8 mouse cellular contexts compared by ENCODE assay signal in the genomic region with DNA sequence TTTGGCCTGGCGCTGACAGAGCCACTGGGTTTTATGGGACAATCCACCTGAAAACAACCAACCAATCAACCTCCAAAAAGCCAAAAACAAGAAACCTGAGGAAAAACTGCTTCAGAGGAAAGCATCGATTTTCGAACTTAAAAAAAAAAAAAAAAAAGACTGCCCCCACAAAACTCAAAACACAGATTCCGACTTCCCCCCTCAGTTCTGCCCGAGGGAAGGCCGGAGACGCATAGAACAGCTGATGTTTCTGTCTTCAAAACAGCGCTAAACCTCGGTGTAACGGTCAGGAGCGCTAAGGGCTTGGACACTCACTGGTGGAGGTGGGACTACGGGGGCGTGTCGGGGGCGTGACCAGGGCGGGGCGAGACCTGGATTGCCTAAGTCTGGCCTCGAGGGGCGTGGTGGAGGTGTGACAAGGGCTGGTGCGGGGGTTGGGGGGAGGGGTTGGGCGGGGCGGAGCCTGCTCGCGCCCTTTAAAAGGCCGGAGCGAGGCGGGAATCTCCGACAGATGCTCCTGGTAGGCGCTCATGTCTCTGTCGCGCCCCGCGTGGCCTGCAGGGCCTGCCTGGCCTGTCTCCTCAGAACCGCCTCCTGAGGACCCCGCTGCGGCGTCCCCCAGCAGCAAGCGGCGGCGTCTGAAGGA. TPM values are rescaled to one million over a fixed set of nuclear protein-coding genes. Genes with fewer than 3 reads are reported as not detected.
DNase-seq lines count a peak whose midpoint lies in the region; ATAC-seq and TF ChIP-seq lines count a peak whose summit lies in the region.

Gene Rad51ap2, plus strand, starts transcription at position 531 of the 646 bp plus-strand sequence.

- peak; percentile 97 for DNase-seq in cerebellum, adult 11-12 months
- DNase-seq in heart, postnatal 14 days: peak; percentile 82 to 83
- DNase-seq in layer of hippocampus, adult 11-12 months (ENCODE audit: low spot score): peak; percentile 84
- DNase-seq in thymus, adult 18-20 months: peak; percentile 21 to 23

- no peaks in the 10 kb centered on the region for H3K36me3 ChIP-seq in E14TG2a.4 (ENCODE audit: insufficient read depth, low read length)
- no peaks in the 10 kb centered on the region for H3K36me3 ChIP-seq in forebrain, embryonic 15.5 days
- no peaks in the 10 kb centered on the region for H3K36me3 ChIP-seq in liver, embryonic 16.5 days (ENCODE audit: control insufficient read depth, insufficient read depth)
- H3K36me3 ChIP-seq in neural tube, embryonic 14.5 days (ENCODE audit: control insufficient read depth, insufficient read depth, low read length): no peaks in the 10 kb centered on the region

- intact Hi-C loops in heart, postnatal 14 days (cut with DNase I): no loop called here

- under 1% methylated on average over 40 of the region's 40 CpGs for WGBS in forebrain, embryonic 15.5 days
- WGBS in liver, embryonic 16.5 days (ENCODE audit: insufficient replicate concordance): under 1% methylated on average over 39 of the region's 40 CpGs
- WGBS in neural tube, embryonic 14.5 days: 1% methylated on average over 36 of the region's 40 CpGs

- peak; percentile 99 for ATAC-seq in forebrain, embryonic 15.5 days (replicated peaks)
- peak; percentile 99 for ATAC-seq in liver, embryonic 16.5 days (ENCODE audit: low read depth)
- peak; percentile 100 for ATAC-seq in neural tube, embryonic 14.5 days (ENCODE audit: low read depth)

- peak within 1 kb of the TSS; percentile 64 for H3K9ac ChIP-seq in forebrain, embryonic 15.5 days (replicated peaks)
- no peak within 1 kb of the TSS for H3K9ac ChIP-seq in liver, embryonic 16.5 days (ENCODE audit: low read depth, low read length)
- H3K9ac ChIP-seq in neural tube, embryonic 14.5 days (replicated peaks; ENCODE audit: low read depth, low read length): peak within 1 kb of the TSS; percentile 34

- H3K4me1 ChIP-seq in E14TG2a.4 (replicated peaks; ENCODE audit: low read depth, low read length): peaks cover 8% of the 10 kb centered on the region; the same call in 1 of the 2 replicates
- H3K4me1 ChIP-seq in forebrain, embryonic 15.5 days: no peaks in the 10 kb centered on the region
- peaks cover 3% of the 10 kb centered on the region for H3K4me1 ChIP-seq in liver, embryonic 16.5 days (ENCODE audit: control insufficient read depth, low read depth, low read length)
- H3K4me1 ChIP-seq in neural tube, embryonic 14.5 days (ENCODE audit: control insufficient read depth, insufficient read depth, low read length): no peaks in the 10 kb centered on the region

- no peak for TF ChIP-seq CTCF in E14TG2a.4 (conservative IDR thresholded peaks at IDR 0.05; ENCODE audit: low read length)

- H3K4me2 ChIP-seq in forebrain, embryonic 15.5 days (replicated peaks): peak within 1 kb of the TSS; percentile 73
- peak within 1 kb of the TSS; percentile 61 for H3K4me2 ChIP-seq in liver, embryonic 16.5 days (ENCODE audit: low read depth, low read length)
- peak within 1 kb of the TSS; percentile 54 for H3K4me2 ChIP-seq in neural tube, embryonic 14.5 days (ENCODE audit: low read depth, low read length)

- H3K27ac ChIP-seq in forebrain, embryonic 15.5 days (replicated peaks): no peak within 1 kb of the TSS
- no peak within 1 kb of the TSS for H3K27ac ChIP-seq in liver, embryonic 16.5 days (ENCODE audit: low read length)
- H3K27ac ChIP-seq in neural tube, embryonic 14.5 days (ENCODE audit: low read depth, low read length): no peak within 1 kb of the TSS

- peak within 1 kb of the TSS; percentile 81 for H3K4me3 ChIP-seq in E14TG2a.4 (replicated peaks; ENCODE audit: low read length)
- peak within 1 kb of the TSS; percentile 62 for H3K4me3 ChIP-seq in forebrain, embryonic 15.5 days
- peak within 1 kb of the TSS; percentile 48 for H3K4me3 ChIP-seq in liver, embryonic 16.5 days (ENCODE audit: low read depth, low read length)
- H3K4me3 ChIP-seq in neural tube, embryonic 14.5 days (ENCODE audit: low read depth, low read length): peak within 1 kb of the TSS; percentile 42

- H3K9me3 ChIP-seq in E14TG2a.4 (ENCODE audit: low read length): no peaks in the 10 kb centered on the region
- no peaks in the 10 kb centered on the region for H3K9me3 ChIP-seq in forebrain, embryonic 15.5 days
- no peaks in the 10 kb centered on the region for H3K9me3 ChIP-seq in liver, embryonic 16.5 days (replicated peaks; ENCODE audit: control insufficient read depth, low read length)
- no peaks in the 10 kb centered on the region for H3K9me3 ChIP-seq in neural tube, embryonic 14.5 days (ENCODE audit: control insufficient read depth, low read length)

- H3K27me3 ChIP-seq in E14TG2a.4 (ENCODE audit: insufficient read depth, low read length): peaks cover 9% of the 10 kb centered on the region
- no peaks in the 10 kb centered on the region for H3K27me3 ChIP-seq in forebrain, embryonic 15.5 days
- H3K27me3 ChIP-seq in liver, embryonic 16.5 days (ENCODE audit: control insufficient read depth, insufficient read depth, low read depth, low read length): peaks cover 6% of the 10 kb centered on the region
- no peaks in the 10 kb centered on the region for H3K27me3 ChIP-seq in neural tube, embryonic 14.5 days (ENCODE audit: control insufficient read depth, insufficient read depth, low read length)

RNA-seq across cellular contexts. Expression of gene Rad51ap2, which starts in this region (rescaled TPM):
- polyA plus RNA-seq in forebrain, embryonic 15.5 days (2015; fragmentation: Nextera tagmentation; extraction: Ambion mirVana): 0.31 and 0.33 TPM in 2 replicates
- total RNA-seq in heart, postnatal 14 days (2021): not detected
- 0.04 TPM in 1 of 2 replicates, not detected in the other for polyA plus RNA-seq in liver, embryonic 16.5 days (2015; fragmentation: Nextera tagmentation; extraction: Ambion mirVana)
- polyA plus RNA-seq in neural tube, embryonic 14.5 days (2014; fragmentation: Nextera tagmentation; extraction: Ambion mirVana): 0.48 and 0.67 TPM in 2 replicates

Comparison
In these comparisons a context has a peak if more than half of its experiments do, and no peak if none do; other contexts are left out.
1. Peak in ATAC-seq, H3K4me3 ChIP-seq, H3K9ac ChIP-seq and H3K4me2 ChIP-seq in forebrain, embryonic 15.5 days; RNA of the gene not detected or under 1 TPM.
2. Peak in DNase-seq in heart, postnatal 14 days; RNA of the gene not detected or under 1 TPM.
3. Peak in ATAC-seq, H3K4me3 ChIP-seq and H3K4me2 ChIP-seq in liver, embryonic 16.5 days; RNA of the gene not detected or under 1 TPM.
4. Peak in ATAC-seq, H3K4me3 ChIP-seq, H3K9ac ChIP-seq and H3K4me2 ChIP-seq in neural tube, embryonic 14.5 days; RNA of the gene not detected or under 1 TPM.
5. DNase-seq: peak in every context shown above with its lines; median percentile 97 in cerebellum, adult 11-12 months; 84 in layer of hippocampus, adult 11-12 months; 82 in heart, postnatal 14 days; 22 in thymus, adult 18-20 months.